Mouse (Mus musculus): ENCODE data around the gene Olfr924.
"Not testable (repeated sequence)": the region's sequence is repeated elsewhere in the genome, so short reads cannot be mapped to it uniquely, and the experiment has no call there.

Olfr924 gene

GRCm38 (mm10) chr9:38844149-38844548 is at the start of gene Olfr924:
Olfr924 (plus strand) TSS chr9:38844449.
- no peak for DNase-seq (ENCODE audit: low read depth)

- no peak for DNase-seq (ENCODE audit: low read depth)
Measured at GRCm38 (mm10) chr9:38805696-38806095, 38.6 kb upstream of the Olfr924 start.

GRCm38 (mm10) chr9:38814314-38814713 is 29.9 kb upstream of the Olfr924 start, which contains the start of gene Olfr922:
Olfr922 (plus strand) TSS chr9:38814614.
- no peak for DNase-seq (ENCODE audit: low read depth)

GRCm38 (mm10) chr9:38815458-38815986 is 28.7 kb upstream of the Olfr924 start:
- DNase-seq (ENCODE audit: low read depth), result no peak

- DNase-seq (ENCODE audit: low read depth), result no peak
Measured at GRCm38 (mm10) chr9:38826245-38826644, 18.0 kb upstream of the Olfr924 start, which contains the start of gene Olfr923. Olfr923 (plus strand) TSS chr9:38826545.

- no peak for DNase-seq (ENCODE audit: low read depth)
Measured at GRCm38 (mm10) chr9:38833027-38833426, 11.2 kb upstream of the Olfr924 start.

- DNase-seq (ENCODE audit: low read depth), result no peak
Measured at GRCm38 (mm10) chr9:38854760-38855159, 10.5 kb downstream of the Olfr924 start, which contains the start of gene Olfr26. Olfr26 (plus strand) TSS chr9:38855060.

GRCm38 (mm10) chr9:38874880-38875279 is 30.6 kb downstream of the Olfr924 start:
- DNase-seq (ENCODE audit: low read depth), result not testable (repeated sequence)

- DNase-seq (ENCODE audit: low read depth), result no peak
Measured at GRCm38 (mm10) chr9:38876826-38877225, 32.6 kb downstream of the Olfr924 start, which contains the start of gene Olfr926. Olfr926 (plus strand) TSS chr9:38877126.

Data from fibroblast of lung, adult 2 months (primary cell).